Mouse (Mus musculus) embryonic facial prominence, embryonic 14.5 days (tissue): ENCODE measurements at regions not wholly inside any gene's neighbourhood (a gene's known extent, or its start where the extent isn't known, plus 50 kb on each side); places are given as distances from the start of the nearest gene placed in this dataset.
A peak's percentile ranks its signal among the peaks of the same experiment; 100 is the strongest.

Experiments
- ATAC-seq: fragments of 200-750 bp; cut with Nextera tagmentation; 2 replicates; pipeline ENCODE4 v1.8.0; 2017; ENCODE audit warnings: low read depth, moderate number of reproducible peaks, moderate TSS enrichment
- DNase-seq: peaks from one replicate; pipeline ENCODE4 v3.0.0-alpha.2; 2015; ENCODE audit warnings: low spot score
- H3K27ac ChIP-seq: fragments of 300-500 bp; sonication (generic); replicated peaks from 2 replicates; pipeline ENCODE4 v1.5.1; 2014; ENCODE audit warnings: low read depth, mild to moderate bottlenecking, low read length, moderate library complexity
- H3K27me3 ChIP-seq: fragments of 300-500 bp; sonication (generic); replicated peaks from 2 replicates; pipeline ENCODE4 v1.6.1; 2014; ENCODE audit warnings: low read length; ENCODE audit not compliant: control insufficient read depth, insufficient read depth
- H3K36me3 ChIP-seq: fragments of 300-500 bp; sonication (generic); 2 replicates; pipeline ENCODE4 v1.6.1; 2014; ENCODE audit warnings: low read length, mixed read lengths; ENCODE audit not compliant: control insufficient read depth, insufficient read depth
- H3K4me1 ChIP-seq: fragments of 300-500 bp; sonication (generic); 2 replicates; pipeline ENCODE4 v1.6.1; 2014; ENCODE audit warnings: antibody characterized with exemption, low read length; ENCODE audit not compliant: control insufficient read depth, insufficient read depth
- H3K4me2 ChIP-seq: fragments of 300-500 bp; sonication (generic); 2 replicates; pipeline ENCODE4 v1.6.1; 2014; ENCODE audit warnings: low read depth, mild to moderate bottlenecking, low read length, moderate library complexity, mixed read lengths
- H3K4me3 ChIP-seq: fragments of 300-500 bp; sonication (generic); 2 replicates; pipeline ENCODE4 v1.5.1; 2014; ENCODE audit warnings: low read depth, mild to moderate bottlenecking, low read length
- H3K9ac ChIP-seq: fragments of 300-500 bp; sonication (generic); 2 replicates; pipeline ENCODE4 v1.6.1; 2014; ENCODE audit warnings: low read depth, mild to moderate bottlenecking, low read length, moderate library complexity, mixed read lengths
- H3K9me3 ChIP-seq: fragments of 300-500 bp; sonication (generic); 2 replicates; pipeline ENCODE4 v1.6.1; 2016; ENCODE audit warnings: low read length; ENCODE audit not compliant: control insufficient read depth
- WGBS: fragments of 180-500 bp; shearing (Covaris S2); extraction: QIAGEN DNeasy Blood & Tissue Kit; methylation state at CpG from one replicate; pipeline ENCODE4 v1.1.7; 2014; 5-methylcytosine and 5-hydroxymethylcytosine counted together

DNA sequence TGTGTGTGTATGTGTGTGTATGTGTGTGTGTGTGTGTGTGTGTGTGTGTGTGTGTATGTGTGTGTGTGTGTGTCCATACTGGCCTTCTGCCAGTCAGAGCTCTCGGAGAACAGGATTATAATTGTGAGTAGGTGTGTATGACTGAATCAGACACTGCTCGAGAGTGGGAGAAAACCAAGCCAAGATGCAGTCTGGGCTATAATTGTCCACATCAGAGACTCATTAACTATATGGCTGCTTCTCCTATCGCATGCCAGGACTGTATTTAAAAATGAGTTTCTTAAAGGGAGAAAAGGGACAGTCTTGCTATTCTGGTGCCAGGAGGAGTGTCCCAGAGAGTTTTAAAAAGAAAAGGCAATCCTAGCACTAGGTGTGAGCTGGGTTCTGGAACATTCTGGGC, 58.7 kb upstream of the Adpgk start:
- Histone ChIP-seq H3K27me3 (no peaks in the 10 kb centered on the region), H3K27ac (no peak overlapping the region), H3K9me3 (peaks cover 5% of the 10 kb centered on the region; the same call in 1 of the 2 replicates), H3K36me3 (no peaks in the 10 kb centered on the region), H3K4me2 (no peak overlapping the region), H3K4me3 (no peak overlapping the region), H3K9ac (no peak overlapping the region), H3K4me1 (no peaks in the 10 kb centered on the region)
- 30% methylated on average over 3 of the region's 3 CpGs for WGBS
- no peak for ATAC-seq
- DNase-seq, result no peak

DNA sequence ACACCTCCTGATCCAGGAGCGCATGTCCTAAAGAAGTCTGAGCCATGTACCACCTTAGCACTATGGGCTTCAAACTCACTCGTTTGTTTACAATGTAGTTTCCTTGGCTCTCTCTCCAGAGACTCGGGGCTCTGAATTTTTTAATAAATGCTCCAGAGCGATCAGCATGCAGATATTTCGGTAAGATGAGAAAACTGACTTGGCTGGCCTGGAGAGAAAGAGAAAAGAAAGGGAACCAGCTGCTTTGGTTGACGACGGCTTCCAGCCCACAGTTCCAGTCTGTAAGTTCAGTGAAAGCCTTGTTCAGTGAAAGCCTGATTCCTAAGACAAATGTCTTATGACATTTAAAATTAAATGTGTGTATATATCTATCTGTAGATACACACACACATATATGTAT, 59.4 kb upstream of the Adpgk start:
- H3K9me3 ChIP-seq, result peaks cover 9% of the 10 kb centered on the region; the same call in 1 of the 2 replicates
- H3K9ac ChIP-seq, result no peak overlapping the region
- no peak for ATAC-seq
- H3K27me3 ChIP-seq, result no peaks in the 10 kb centered on the region
- no peak overlapping the region for H3K4me3 ChIP-seq
- H3K4me1 ChIP-seq, result no peaks in the 10 kb centered on the region
- WGBS, result 61% methylated on average over 7 of the region's 7 CpGs
- no peak overlapping the region for H3K27ac ChIP-seq
- no peak for DNase-seq
- H3K4me2 ChIP-seq, result no peak overlapping the region
- H3K36me3 ChIP-seq, result no peaks in the 10 kb centered on the region

DNA sequence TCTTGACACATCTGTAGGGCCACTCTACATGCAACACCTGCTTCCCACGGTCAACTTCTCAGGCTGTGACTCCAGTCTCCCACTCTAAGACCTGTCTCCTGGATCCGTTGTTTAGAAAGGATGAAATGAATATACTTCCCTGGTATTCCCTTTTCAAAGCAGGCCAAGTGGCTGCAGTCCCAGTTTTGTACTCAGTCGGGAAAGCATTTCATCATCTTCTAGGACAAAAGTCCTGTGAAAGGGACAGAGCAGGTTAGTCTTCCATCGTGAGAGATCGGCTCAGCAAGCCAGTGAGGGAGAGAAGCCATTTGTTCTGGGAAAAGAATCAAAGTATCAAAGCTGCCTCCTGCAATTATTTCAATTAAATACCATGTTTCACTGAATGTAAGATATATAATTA, 60.2 kb upstream of the Adpgk start:
- ATAC-seq (no peak), DNase-seq (no peak)
- no peaks in the 10 kb centered on the region for H3K4me1 ChIP-seq
- H3K27ac ChIP-seq, result no peak overlapping the region
- H3K4me3 ChIP-seq, result no peak overlapping the region
- no peak overlapping the region for H3K4me2 ChIP-seq
- H3K27me3 ChIP-seq, result no peaks in the 10 kb centered on the region
- H3K36me3 ChIP-seq, result no peaks in the 10 kb centered on the region
- no peak overlapping the region for H3K9ac ChIP-seq
- H3K9me3 ChIP-seq, result peaks cover 9% of the 10 kb centered on the region; the same call in 1 of the 2 replicates
- WGBS, result 77% methylated on average over 5 of the region's 5 CpGs

DNA sequence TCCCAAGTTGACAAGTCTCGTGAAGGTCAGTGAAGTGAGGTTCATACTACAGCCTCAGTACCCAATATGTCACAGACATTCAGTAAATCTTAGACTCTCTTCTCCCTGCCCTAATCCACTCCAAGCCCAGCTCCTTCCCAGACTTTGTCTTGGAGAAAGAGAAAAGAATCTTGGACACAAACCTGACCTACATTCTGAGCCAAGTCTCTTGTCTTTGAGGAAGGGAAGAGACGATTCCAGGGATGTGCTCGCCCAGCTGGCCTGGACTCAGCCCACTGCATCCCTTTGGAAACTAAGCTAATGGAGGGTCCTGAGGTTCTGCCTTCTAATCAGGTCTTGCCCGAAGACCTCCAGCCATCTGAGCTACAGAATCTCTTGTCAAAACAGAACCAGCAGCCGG, 61.2 kb upstream of the Adpgk start:
- no peaks in the 10 kb centered on the region for H3K4me1 ChIP-seq
- DNase-seq, result no peak
- WGBS, result 88% methylated on average over 5 of the region's 5 CpGs
- H3K4me2 ChIP-seq, result no peak overlapping the region
- no peak overlapping the region for H3K9ac ChIP-seq
- no peak for ATAC-seq
- no peaks in the 10 kb centered on the region for H3K27me3 ChIP-seq
- no peak overlapping the region for H3K27ac ChIP-seq
- H3K9me3 ChIP-seq, result peaks cover 9% of the 10 kb centered on the region; the same call in 1 of the 2 replicates
- H3K36me3 ChIP-seq, result no peaks in the 10 kb centered on the region
- no peak overlapping the region for H3K4me3 ChIP-seq

DNA sequence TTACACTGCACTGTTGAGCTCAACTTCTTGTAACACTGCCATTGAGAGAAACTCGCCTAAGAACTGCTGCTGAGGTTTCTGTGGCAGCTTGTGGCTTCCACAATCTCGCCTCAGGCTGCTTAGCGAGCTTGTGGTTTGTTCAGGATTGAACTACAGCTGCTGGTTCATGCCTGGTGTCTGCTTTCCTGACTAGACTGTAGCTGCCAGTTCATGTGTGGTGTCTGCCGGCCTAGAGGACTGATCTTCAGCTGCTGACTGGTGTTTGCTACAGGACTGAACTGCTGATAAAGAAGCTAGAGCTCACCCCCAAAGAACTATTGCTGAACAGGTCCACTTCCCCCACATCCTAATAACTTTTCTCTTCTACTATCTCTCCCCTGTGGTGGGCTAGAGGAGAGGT, 63.4 kb upstream of the Adpgk start:
- peaks cover 9% of the 10 kb centered on the region; the same call in 1 of the 2 replicates for H3K9me3 ChIP-seq

DNA sequence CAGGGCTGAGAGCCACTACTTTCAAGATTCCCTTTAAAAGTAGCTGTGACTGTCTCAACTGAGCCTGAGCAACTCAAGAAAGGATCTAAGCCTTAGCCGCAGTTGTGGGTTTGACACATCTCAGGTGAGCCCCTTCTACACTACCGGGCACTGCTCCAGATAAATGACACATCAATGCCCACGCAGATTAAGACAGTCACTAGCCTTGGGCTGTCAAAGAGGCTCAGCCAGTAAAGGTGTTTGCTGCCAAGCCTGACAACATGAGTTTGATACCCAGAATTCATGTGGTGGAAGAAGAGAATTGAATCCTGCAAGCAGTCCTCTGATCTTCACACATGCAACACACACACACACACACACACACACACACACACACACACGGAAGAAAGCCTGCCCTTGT, 65.0 kb upstream of the Adpgk start:
- no peaks in the 10 kb centered on the region for H3K36me3 ChIP-seq
- no peaks in the 10 kb centered on the region for H3K27me3 ChIP-seq
- 68% methylated on average over 4 of the region's 4 CpGs for WGBS
- no peaks in the 10 kb centered on the region for H3K4me1 ChIP-seq
- H3K4me2 ChIP-seq, result no peak overlapping the region
- no peak for ATAC-seq
- H3K4me3 ChIP-seq, result no peak overlapping the region
- H3K27ac ChIP-seq, result no peak overlapping the region
- DNase-seq, result peak; percentile 44
- peaks cover 9% of the 10 kb centered on the region; the same call in 1 of the 2 replicates for H3K9me3 ChIP-seq
- no peak overlapping the region for H3K9ac ChIP-seq

More for the DNA sequence above, 63.4 kb upstream of the Adpgk start:
- no peak overlapping the region for H3K9ac ChIP-seq
- H3K4me3 ChIP-seq, result no peak overlapping the region
- DNase-seq (no peak), ATAC-seq (no peak)
- H3K4me2 ChIP-seq, result no peak overlapping the region
- no peak overlapping the region for H3K27ac ChIP-seq
- no peaks in the 10 kb centered on the region for H3K36me3 ChIP-seq
- no peaks in the 10 kb centered on the region for H3K27me3 ChIP-seq
- WGBS, result 73% methylated on average over 4 of the region's 4 CpGs
- H3K4me1 ChIP-seq, result no peaks in the 10 kb centered on the region

DNA sequence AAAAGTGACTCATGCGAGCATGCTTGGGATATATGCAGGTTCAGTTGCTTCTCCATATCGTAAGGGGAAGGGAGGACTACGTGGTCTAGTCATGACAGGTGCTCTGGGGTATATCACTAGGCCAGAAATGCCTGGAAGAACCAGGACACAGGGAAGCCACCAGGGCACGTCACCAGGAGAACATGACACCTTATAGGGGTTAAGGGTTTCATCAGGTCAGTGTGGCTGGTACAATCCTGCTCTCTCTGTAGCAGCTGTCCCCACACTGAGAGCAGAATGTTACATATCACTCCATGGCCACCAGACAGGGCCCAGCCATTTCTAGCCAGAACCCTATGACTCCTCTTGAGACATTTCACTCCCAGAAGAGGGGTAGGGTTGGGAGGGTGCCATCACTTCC, 72.1 kb upstream of the Adpgk start:
- H3K27ac ChIP-seq, result no peak overlapping the region
- no peak overlapping the region for H3K4me3 ChIP-seq
- WGBS, result 72% methylated on average over 4 of the region's 4 CpGs
- H3K9ac ChIP-seq, result no peak overlapping the region
- no peaks in the 10 kb centered on the region for H3K9me3 ChIP-seq
- no peak overlapping the region for H3K4me2 ChIP-seq
- no peaks in the 10 kb centered on the region for H3K4me1 ChIP-seq
- no peak for ATAC-seq
- H3K27me3 ChIP-seq, result no peaks in the 10 kb centered on the region
- no peak for DNase-seq
- H3K36me3 ChIP-seq, result no peaks in the 10 kb centered on the region

DNA sequence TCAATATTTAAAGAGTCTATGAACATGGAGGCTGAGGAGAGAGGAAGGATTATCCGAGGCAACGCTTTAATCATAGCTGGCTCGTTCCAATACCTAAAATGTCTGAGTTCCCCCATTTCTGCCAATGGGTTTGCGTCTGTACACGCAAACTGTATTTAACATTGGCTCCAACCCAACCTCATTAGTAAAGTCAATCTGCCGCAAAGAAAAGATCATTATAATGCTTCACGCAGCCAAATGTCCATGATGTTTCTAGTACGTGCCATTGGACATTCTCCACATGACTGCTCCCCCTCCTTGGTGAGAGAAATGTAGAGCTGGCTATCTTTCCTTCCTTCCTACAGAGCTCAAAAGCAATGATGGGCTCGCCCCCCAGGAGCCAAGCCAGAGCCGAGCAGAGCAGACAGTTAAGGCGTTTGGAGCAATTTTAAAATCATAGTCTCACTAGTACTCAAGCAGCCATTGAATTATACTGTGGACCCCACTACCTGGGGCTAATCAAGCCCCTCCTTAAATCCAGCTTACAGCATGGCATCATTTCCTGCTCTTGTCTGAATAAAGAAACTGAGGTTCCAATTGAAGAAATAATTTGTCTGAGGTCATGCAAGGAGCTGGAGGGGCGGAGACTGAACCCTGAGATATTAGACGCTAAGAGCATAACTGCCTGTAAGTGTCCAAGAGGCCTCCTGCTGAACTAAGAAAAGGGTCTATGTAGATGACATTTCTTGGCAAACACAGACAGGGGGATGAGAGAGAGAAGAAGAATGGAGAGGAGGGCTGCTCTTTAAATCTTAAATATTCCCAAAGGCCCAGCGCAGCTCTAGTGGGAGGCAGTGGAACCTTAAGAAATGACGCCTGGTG, 88.5 kb upstream of the Adpgk start:
- 80% methylated on average over 15 of the region's 15 CpGs for whole genome bisulfite sequencing
- H3K4me1 ChIP-seq, result peaks cover 9% of the 10 kb centered on the region

More for the DNA sequence above, 88.5 kb upstream of the Adpgk start:
- no peaks in the 10 kb centered on the region for H3K27me3 ChIP-seq
- no peaks in the 10 kb centered on the region for H3K36me3 ChIP-seq
- H3K9ac ChIP-seq, result no peak overlapping the region
- DNase-seq, result no peak
- no peak; the same call in 1 of the 2 replicates for ATAC-seq
- no peaks in the 10 kb centered on the region; the same call in 1 of the 2 replicates for H3K9me3 ChIP-seq
- no peak overlapping the region for H3K4me2 ChIP-seq
- H3K27ac ChIP-seq, result no peak overlapping the region
- H3K4me3 ChIP-seq, result no peak overlapping the region
